Mouse (Mus musculus): Measurements from ENCODE around the gene Myo1e. TPM values are rescaled to one million over a fixed set of nuclear protein-coding genes. Genes with fewer than 3 reads are reported as not detected.
"Not testable (repeated sequence)": the region's sequence is repeated elsewhere in the genome, so short reads cannot be mapped to it uniquely, and the experiment has no call there.

Gene Myo1e
- total and polyA plus RNA-seq, 2 experiments from 2014 or later = 3.0 to 5.9 TPM

- Histone ChIP-seq H3K4me1 (ENCODE audit: insufficient read depth, low read length) (no peaks in the 10 kb centered on the region), H3K27me3 (ENCODE audit: insufficient read depth, low read length) (no peaks in the 10 kb centered on the region), H3K36me3 (ENCODE audit: insufficient read depth, low read length) (no peaks in the 10 kb centered on the region), H3K4me2 (ENCODE audit: low read depth, low read length, poor library complexity, severe bottlenecking) (no peak overlapping the region), H3K9me3 (ENCODE audit: low read length) (no peaks in the 10 kb centered on the region), H3K27ac (ENCODE audit: low read depth, low read length) (no peak overlapping the region), H3K4me3 (ENCODE audit: low read depth, low read length) (no peak overlapping the region), H3K9ac (replicated peaks; ENCODE audit: low read length, poor library complexity, severe bottlenecking) (no peak overlapping the region)
- DNase-seq (ENCODE audit: low spot score) (no peak), ATAC-seq (ENCODE audit: low FRiP score) (no peak)
- WGBS = 93% methylated on average over 10 of the region's 10 CpGs
- no peak for TF ChIP-seq CTCF (IDR thresholded peaks at IDR 0.05)
Observed at GRCm38 (mm10) chr9:70251441-70251985, 44.4 kb downstream of the Myo1e start.

GRCm38 (mm10) chr9:70253016-70253415 lies 45.9 kb downstream of the Myo1e start:
- DNase-seq (ENCODE audit: low spot score) (no peak), ATAC-seq (ENCODE audit: low FRiP score) (no peak)
- Histone ChIP-seq H3K9me3 (ENCODE audit: low read length) (no peaks in the 10 kb centered on the region), H3K27me3 (ENCODE audit: insufficient read depth, low read length) (no peaks in the 10 kb centered on the region), H3K36me3 (ENCODE audit: insufficient read depth, low read length) (no peaks in the 10 kb centered on the region), H3K27ac (ENCODE audit: low read depth, low read length) (no peak overlapping the region), H3K4me2 (ENCODE audit: low read depth, low read length, poor library complexity, severe bottlenecking) (no peak overlapping the region), H3K4me3 (ENCODE audit: low read depth, low read length) (no peak overlapping the region), H3K9ac (replicated peaks; ENCODE audit: low read length, poor library complexity, severe bottlenecking) (no peak overlapping the region), H3K4me1 (ENCODE audit: insufficient read depth, low read length) (no peaks in the 10 kb centered on the region)
- WGBS = 88% methylated on average over 1 of the region's 1 CpGs
- TF ChIP-seq CTCF (IDR thresholded peaks at IDR 0.05) = no peak

DNA sequence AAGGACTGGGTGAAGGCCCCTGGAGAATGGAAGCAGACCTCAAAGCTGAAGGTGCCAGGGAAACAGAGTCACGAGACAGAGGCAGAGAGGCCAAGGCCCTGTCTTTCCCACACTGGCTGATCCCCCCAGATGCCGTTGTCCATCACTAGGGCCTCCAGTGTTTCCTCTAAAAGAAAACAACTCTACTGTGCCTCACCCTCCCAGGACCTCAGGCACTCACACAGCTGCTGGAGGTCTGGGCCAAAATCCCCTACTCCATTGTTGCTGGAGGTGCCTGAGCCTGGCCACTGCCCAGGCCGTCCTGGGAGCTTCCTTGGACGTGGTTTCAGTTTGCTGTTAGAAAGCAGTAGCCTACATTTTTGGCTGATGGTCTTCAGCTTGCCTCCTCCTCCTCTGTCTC lies 47.9 kb downstream of the Myo1e start:
- WGBS = 79% methylated on average over 4 of the region's 4 CpGs
- DNase-seq (ENCODE audit: low spot score) (no peak), ATAC-seq (ENCODE audit: low FRiP score) (no peak)
- no peak for TF ChIP-seq CTCF (IDR thresholded peaks at IDR 0.05)
- Histone ChIP-seq H3K27me3 (ENCODE audit: insufficient read depth, low read length) (no peaks in the 10 kb centered on the region), H3K4me3 (ENCODE audit: low read depth, low read length) (no peak overlapping the region), H3K4me1 (ENCODE audit: insufficient read depth, low read length) (no peaks in the 10 kb centered on the region), H3K9ac (replicated peaks; ENCODE audit: low read length, poor library complexity, severe bottlenecking) (no peak overlapping the region), H3K36me3 (ENCODE audit: insufficient read depth, low read length) (no peaks in the 10 kb centered on the region), H3K9me3 (ENCODE audit: low read length) (no peaks in the 10 kb centered on the region), H3K4me2 (ENCODE audit: low read depth, low read length, poor library complexity, severe bottlenecking) (no peak overlapping the region), H3K27ac (ENCODE audit: low read depth, low read length) (no peak overlapping the region)

DNA sequence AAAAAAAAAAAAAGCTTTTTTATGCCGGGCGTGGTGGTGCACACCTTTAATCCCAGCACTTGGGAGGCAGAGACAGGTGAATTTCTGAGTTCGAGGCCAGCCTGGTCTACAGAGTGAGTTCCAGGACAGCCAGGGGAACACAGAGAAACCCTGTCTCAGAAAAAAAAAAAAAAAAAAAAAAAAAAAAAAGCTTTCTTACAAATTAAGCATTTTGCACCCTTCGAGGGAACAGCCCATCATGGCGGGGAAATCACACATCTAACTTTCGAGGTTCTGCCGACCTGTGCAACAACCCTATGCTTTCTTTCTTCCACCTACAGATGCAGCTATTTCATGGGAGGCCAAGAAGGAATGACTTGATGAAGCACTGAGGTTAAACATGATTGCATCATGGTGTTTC lies 48.9 kb downstream of the Myo1e start:
- H3K9me3 ChIP-seq (ENCODE audit: low read length); ATAC-seq (ENCODE audit: low FRiP score); H3K36me3 ChIP-seq (ENCODE audit: insufficient read depth, low read length); H3K27ac ChIP-seq (ENCODE audit: low read depth, low read length); H3K9ac ChIP-seq (replicated peaks; ENCODE audit: low read length, poor library complexity, severe bottlenecking); H3K4me1 ChIP-seq (ENCODE audit: insufficient read depth, low read length); H3K4me2 ChIP-seq (ENCODE audit: low read depth, low read length, poor library complexity, severe bottlenecking); DNase-seq (ENCODE audit: low spot score); H3K27me3 ChIP-seq (ENCODE audit: insufficient read depth, low read length); H3K4me3 ChIP-seq (ENCODE audit: low read depth, low read length): not testable (repeated sequence)
- 96% methylated on average over 7 of the region's 7 CpGs for WGBS

GRCm38 (mm10) chr9:70257289-70258101 lies 50.3 kb downstream of the Myo1e start:
- ATAC-seq (ENCODE audit: low FRiP score) (no peak), DNase-seq (ENCODE audit: low spot score) (peak; percentile 42)
- no peaks in the 10 kb centered on the region for H3K4me1 ChIP-seq (ENCODE audit: insufficient read depth, low read length)
- no peak overlapping the region for H3K4me3 ChIP-seq (ENCODE audit: low read depth, low read length)
- no peak overlapping the region for H3K9ac ChIP-seq (replicated peaks; ENCODE audit: low read length, poor library complexity, severe bottlenecking)
- WGBS = 65% methylated on average over 13 of the region's 13 CpGs
- H3K4me2 ChIP-seq (ENCODE audit: low read depth, low read length, poor library complexity, severe bottlenecking) = no peak overlapping the region
- no peaks in the 10 kb centered on the region for H3K36me3 ChIP-seq (ENCODE audit: insufficient read depth, low read length)
- H3K27ac ChIP-seq (ENCODE audit: low read depth, low read length) = no peak overlapping the region
- no peaks in the 10 kb centered on the region for H3K27me3 ChIP-seq (ENCODE audit: insufficient read depth, low read length)
- no peaks in the 10 kb centered on the region for H3K9me3 ChIP-seq (ENCODE audit: low read length)
- TF ChIP-seq CTCF (IDR thresholded peaks at IDR 0.05) = no peak

DNA sequence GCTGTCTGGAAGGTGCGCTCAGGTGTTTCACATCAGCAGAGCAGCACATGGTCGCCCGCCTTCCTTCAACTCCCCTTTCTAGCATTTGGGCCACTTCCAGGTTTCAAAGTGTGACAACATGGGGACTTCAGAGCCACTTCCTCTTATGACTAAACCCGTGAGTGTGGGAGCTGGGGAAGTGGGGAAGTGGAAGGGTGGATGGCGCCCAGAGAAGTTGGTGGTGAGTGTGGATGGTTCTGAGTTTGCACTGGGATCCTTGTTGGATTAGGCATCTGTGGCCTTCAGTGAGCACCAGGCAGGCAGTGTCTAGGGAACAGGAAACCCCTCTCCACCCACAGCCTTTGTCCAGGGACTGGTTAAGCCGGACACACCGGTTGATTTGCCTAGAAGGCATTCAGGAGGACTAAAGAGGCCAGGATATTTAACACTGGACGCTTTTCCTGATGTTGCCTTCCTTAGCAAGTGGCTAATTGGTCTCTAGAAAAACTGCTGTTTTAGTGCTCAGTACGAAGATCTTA lies 53.2 kb downstream of the Myo1e start:
- Histone ChIP-seq H3K4me3 (ENCODE audit: low read depth, low read length) (no peak overlapping the region), H3K36me3 (ENCODE audit: insufficient read depth, low read length) (no peaks in the 10 kb centered on the region), H3K9me3 (ENCODE audit: low read length) (no peaks in the 10 kb centered on the region), H3K27ac (ENCODE audit: low read depth, low read length) (no peak overlapping the region), H3K27me3 (ENCODE audit: insufficient read depth, low read length) (no peaks in the 10 kb centered on the region), H3K9ac (replicated peaks; ENCODE audit: low read length, poor library complexity, severe bottlenecking) (no peak overlapping the region), H3K4me1 (ENCODE audit: insufficient read depth, low read length) (no peaks in the 10 kb centered on the region), H3K4me2 (ENCODE audit: low read depth, low read length, poor library complexity, severe bottlenecking) (no peak overlapping the region)
- no peak for ATAC-seq (ENCODE audit: low FRiP score)
- 64% methylated on average over 9 of the region's 9 CpGs for WGBS
- no peak for DNase-seq (ENCODE audit: low spot score)
- TF ChIP-seq CTCF (IDR thresholded peaks at IDR 0.05) = no peak
